Mouse (Mus musculus) liver (tissue): ENCODE results near the gene Ptprj.
"Not testable (repeated sequence)": the region's sequence is repeated elsewhere in the genome, so short reads cannot be mapped to it uniquely, and the experiment has no call there.

Source experiments
- DNase-seq: peaks from one replicate; pipeline ENCODE4 v3.0.0-alpha.2; 2020; ENCODE audit warnings: mixed read lengths

Gene Ptprj

GRCm38 (mm10) chr2:90576936-90577335 is 3.5 kb downstream of the Ptprj start:
- DNase-seq, result no peak

GRCm38 (mm10) chr2:90576411-90576810 is 4.0 kb downstream of the Ptprj start:
- no peak for DNase-seq

GRCm38 (mm10) chr2:90575713-90576112 is 4.7 kb downstream of the Ptprj start:
- no peak for DNase-seq

GRCm38 (mm10) chr2:90575116-90575515 is 5.3 kb downstream of the Ptprj start:
- peak; percentile 28 for DNase-seq

- DNase-seq, result no peak
Measured at GRCm38 (mm10) chr2:90574536-90574935, 5.9 kb downstream of the Ptprj start.

GRCm38 (mm10) chr2:90573640-90574526 is 6.6 kb downstream of the Ptprj start:
- DNase-seq, result no peak

GRCm38 (mm10) chr2:90572126-90572525 is 8.3 kb downstream of the Ptprj start:
- no peak for DNase-seq

GRCm38 (mm10) chr2:90571399-90571798 is 9.0 kb downstream of the Ptprj start:
- DNase-seq, result not testable (repeated sequence)

GRCm38 (mm10) chr2:90570871-90571270 is 9.6 kb downstream of the Ptprj start:
- no peak for DNase-seq

GRCm38 (mm10) chr2:90570216-90570615 is 10.2 kb downstream of the Ptprj start:
- DNase-seq, result no peak

GRCm38 (mm10) chr2:90568961-90569481 is 11.4 kb downstream of the Ptprj start:
- DNase-seq, result no peak

GRCm38 (mm10) chr2:90568091-90568490 is 12.4 kb downstream of the Ptprj start:
- no peak for DNase-seq

GRCm38 (mm10) chr2:90566773-90567528 is 13.5 kb downstream of the Ptprj start:
- no peak for DNase-seq

GRCm38 (mm10) chr2:90566046-90566445 is 14.4 kb downstream of the Ptprj start:
- DNase-seq, result peak; percentile 77

- DNase-seq, result no peak
Measured at GRCm38 (mm10) chr2:90565192-90565929, 15.1 kb downstream of the Ptprj start.

- no peak for DNase-seq
Measured at GRCm38 (mm10) chr2:90564552-90564951, 15.9 kb downstream of the Ptprj start.

- DNase-seq, result no peak
Measured at GRCm38 (mm10) chr2:90563171-90563570, 17.3 kb downstream of the Ptprj start.

GRCm38 (mm10) chr2:90562126-90562670 is 18.2 kb downstream of the Ptprj start:
- DNase-seq, result no peak

- peak; percentile 88 for DNase-seq
Measured at GRCm38 (mm10) chr2:90560197-90560843, 20.1 kb downstream of the Ptprj start.

- DNase-seq, result peak; percentile 77
Measured at GRCm38 (mm10) chr2:90559688-90560196, 20.7 kb downstream of the Ptprj start.

- no peak for DNase-seq
Measured at GRCm38 (mm10) chr2:90559015-90559687, 21.3 kb downstream of the Ptprj start.
